Mouse (Mus musculus) cerebellum, postnatal 14 days (tissue): ENCODE data around the gene Ptpre.

Source experiments
- DNase-seq, 2 experiments: peaks; one replicate each; pipeline ENCODE4 v3.0.0; 2021; ENCODE audit warnings: mixed read lengths in 2 of 2

Gene Ptpre

DNA sequence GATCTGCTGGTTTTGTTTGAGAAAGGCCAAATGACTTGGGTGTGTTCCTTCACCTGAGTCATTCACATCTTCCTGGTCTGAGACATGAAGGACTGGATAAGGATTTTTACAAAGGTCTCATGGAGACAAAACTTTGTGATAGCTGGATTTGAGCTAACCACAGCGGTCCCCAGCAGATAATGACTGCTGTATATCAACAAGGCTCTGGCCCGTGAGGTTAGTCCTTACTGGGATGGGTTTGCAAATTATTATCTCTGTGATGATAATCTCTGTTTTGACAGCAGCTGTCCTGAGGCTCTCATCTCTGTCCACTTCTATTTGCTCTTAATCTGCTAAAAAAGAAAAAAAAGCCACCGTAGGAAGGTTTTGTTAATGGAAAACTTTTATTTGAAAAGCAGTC, 71.7 kb downstream of the Ptpre start:
- DNase-seq, result no peak

DNA sequence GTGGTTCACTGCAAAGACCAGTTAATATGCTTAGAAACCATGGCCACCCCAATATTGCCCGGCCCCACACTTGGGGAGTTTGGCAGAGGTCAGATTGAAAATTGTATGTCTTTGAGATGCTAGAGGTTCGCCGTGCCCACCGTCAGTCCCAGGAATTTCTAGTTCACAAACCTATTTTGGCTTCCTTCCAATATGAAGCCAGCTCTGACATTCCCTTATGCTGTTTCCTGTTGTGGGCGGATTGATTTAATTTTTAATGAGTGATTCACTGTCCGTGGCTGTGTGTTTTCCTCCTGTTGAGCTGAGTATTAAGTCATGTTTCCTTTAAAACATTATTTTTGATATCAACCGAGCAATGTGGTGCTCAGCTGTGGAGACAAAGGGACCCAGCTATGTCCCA, 72.4 kb downstream of the Ptpre start:
- DNase-seq, result no peak

DNA sequence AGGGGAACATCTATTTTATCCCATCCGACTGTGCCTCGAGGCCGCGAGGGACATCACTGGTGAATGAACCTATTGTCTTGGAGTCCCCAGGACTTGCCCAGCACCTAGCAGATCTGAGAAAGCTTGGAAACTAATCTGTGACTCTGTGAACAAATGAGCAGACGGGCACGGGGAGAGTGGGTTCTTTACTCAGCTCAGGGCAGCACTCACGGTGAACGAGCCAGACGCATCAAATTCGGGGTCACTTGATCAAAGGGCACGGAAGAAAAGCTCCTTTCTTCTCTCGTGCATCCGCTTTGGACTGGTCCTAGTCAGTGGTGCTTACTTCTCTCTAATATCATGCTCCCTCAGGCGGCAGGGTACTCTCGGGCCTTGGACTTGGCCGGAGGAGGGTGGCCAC, 75.0 kb downstream of the Ptpre start:
- no peak for DNase-seq

DNA sequence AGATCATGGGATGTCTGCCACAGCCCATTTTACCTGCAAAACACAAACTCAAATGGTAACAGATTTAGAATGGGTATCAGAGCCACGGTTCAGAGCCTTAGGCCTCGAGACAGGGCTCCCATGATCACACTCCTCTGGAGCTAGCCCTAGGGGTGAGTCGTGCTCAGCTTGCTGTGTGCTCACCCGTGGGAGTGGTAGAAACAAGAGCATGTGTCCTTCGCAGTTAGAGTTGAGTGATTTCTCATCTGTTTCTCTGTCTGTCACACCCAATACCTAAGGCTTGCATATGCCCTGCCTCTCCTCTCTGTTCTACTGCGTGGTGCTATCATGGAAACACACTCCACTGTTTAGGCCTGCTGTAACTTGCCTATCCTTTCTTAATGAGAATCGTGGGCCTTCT, 75.5 kb downstream of the Ptpre start:
- no peak for DNase-seq

DNA sequence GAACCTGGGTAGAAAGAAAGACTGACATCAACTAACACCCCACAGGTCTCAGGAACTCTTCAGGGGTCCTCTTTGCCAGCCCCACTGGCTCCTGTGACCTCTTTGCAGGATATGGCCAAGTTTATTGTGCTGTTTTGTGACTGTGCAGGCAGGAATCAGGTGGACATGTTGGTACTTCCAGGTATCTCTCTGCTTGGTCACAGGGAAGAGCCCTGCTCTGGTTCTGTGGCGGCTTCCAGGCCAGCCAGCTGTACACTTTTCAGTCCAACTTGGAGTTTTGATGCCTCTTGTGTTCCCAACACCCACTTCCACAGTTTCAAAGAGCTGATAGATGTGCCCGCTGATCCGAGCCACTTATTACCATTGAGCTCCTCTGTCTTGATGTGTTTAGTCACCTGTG, 76.1 kb downstream of the Ptpre start:
- DNase-seq, result no peak

DNA sequence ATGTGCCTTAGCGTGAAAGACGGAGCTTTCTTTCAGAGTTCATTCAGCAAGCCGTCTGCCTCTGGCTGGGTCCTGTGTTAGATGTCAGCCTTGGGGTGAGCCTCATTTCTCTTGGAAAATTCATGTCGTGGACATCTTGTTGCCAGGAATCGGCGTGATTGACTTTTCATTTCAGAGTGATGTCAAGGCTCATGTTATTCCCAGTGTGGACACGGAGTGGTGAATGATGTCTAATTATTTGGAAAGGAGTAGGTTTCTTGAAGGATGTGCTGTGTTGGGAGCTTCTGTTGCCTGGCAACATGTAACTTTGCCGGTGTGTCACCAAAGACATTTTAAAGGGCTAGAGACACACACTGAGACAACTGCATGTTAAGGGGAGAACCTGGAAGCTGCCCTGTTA, 77.6 kb downstream of the Ptpre start:
- DNase-seq, result no peak

DNA sequence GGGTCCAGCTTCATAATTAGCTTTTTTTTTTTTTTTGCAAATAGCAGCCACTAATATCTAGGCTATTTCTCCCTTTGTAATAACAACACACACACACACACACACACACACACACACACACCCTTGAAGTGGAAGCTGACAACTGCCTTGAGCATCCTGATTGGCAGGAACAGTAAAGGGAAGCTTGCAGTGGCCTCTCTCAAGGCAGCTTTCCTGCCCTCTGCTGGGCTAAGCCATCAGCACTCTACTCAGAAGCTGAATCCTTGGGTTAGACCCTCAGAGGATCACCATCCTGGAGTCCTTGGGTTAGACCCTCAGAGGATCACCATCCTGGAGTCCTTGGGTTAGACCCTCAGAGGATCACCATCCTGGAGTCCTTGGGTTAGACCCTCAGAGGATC, 79.2 kb downstream of the Ptpre start:
- DNase-seq, result peak in 1 of 2 experiments; percentile 50

DNA sequence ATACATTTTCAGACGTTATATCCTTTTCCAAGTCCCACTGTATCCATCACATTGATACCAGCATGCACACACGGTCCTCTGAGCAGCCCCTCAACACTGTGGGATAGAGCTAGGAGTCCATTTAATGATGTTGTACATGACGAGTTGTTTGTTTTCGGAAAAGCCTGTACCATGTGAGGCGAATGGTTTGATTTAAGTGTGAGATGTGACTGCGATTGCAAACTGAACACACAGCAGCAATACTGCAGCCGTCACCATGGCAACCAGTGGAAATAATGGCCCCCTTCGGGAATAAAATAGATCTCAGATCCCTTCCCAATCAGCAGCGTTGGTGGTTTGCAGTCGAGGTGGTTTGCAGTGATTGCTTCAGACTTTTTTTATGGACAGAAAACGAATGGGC, 80.5 kb downstream of the Ptpre start:
- DNase-seq, result no peak

DNA sequence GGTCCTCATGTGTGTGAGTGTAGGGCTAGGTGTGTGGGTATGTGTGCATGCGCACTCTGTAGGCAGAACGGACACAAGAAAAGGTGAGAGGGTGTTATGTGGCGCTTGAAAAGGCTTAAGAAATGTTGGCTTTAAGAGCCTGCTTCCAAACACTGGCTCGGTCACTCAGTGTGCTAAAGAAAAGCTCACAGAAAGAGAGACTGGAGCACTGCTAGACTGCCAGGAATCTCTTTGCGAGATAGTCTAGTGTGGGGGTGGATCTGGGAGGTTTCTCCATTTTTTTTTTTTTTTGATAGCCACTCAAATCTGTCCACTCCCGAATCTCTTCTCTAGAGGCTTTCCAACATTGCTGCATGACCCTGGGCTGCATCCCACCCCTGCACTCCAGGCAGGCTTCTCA, 84.4 kb downstream of the Ptpre start:
- DNase-seq, result no peak

DNA sequence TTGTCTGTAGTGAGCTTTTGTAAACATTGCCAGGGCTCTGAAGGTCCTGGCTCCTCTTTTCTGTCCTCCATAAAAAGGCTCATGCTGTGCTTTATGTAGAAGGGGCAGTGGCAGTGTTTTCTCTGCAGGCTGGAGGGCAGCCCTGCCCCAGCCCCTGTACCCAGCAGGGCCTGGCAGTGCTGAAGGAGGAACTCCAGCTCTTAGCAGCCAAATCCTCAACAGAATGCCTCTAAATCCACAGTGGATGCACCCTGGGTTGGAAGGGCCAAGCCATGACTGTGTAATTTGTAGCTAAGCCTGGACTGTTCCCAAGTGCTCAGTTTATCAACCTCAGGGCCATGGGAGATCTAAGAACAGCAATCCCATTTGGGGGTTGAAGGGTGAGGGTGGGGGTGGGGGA, 85.0 kb downstream of the Ptpre start:
- DNase-seq, result peak; percentile 56 to 75

DNA sequence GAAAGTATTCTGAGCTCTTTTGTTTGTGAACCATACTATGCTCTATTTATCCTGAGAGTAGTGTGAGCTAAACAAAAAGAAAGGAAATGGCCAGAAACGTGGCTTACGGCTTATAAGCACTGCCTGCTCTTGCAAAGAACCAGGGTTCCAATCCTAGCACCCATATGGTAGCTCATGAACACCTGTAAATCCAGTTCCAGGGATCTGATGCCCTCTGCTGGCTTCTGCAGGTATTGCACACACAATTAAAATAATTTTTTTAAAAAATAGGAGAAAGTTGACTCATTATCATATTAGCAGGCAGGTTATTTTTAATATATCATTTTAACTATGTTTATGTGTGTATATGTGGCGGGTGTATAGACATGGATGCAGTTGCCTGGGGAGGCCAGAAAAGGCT, 87.6 kb downstream of the Ptpre start:
- DNase-seq, result peak in 1 of 2 experiments; percentile 36

DNA sequence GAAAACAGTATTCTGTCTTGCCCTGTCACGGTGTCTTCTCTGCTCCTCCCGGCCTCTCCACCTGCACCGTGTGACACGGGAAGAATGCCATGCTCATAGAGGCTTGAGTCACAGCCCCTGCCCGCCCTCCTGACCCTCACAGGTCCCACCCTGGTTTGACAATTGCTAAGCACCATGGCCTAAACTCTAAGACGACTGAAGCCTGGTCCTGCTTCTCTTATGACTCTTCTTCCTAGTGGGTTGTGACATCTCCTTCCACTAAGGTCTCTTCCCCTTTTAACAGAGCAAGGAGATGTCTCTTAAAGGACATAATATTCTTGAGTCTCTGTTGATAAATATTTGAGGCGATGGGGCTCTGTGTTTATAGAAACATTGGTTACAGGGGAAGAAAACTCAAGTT, 91.1 kb downstream of the Ptpre start:
- DNase-seq, result no peak

DNA sequence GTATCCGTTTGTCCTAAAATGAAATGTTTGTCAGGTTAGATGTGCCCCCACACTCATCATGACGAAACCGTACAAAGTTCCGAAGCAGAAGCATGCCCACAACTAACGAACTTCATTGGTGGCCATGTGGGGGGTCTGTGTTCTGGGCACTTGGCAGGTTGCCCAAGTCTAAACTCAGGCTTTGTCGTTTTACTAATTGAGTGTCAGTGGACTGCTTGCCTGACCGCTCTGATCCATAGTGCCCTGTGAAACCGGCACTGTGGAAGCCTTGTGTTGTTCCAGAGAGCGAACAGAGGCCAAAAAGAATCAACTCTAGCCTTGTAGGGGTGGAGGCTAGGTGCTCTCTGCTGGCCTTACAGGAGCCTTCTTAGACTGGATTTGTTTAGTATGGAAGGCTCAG, 91.7 kb downstream of the Ptpre start:
- DNase-seq, result no peak

DNA sequence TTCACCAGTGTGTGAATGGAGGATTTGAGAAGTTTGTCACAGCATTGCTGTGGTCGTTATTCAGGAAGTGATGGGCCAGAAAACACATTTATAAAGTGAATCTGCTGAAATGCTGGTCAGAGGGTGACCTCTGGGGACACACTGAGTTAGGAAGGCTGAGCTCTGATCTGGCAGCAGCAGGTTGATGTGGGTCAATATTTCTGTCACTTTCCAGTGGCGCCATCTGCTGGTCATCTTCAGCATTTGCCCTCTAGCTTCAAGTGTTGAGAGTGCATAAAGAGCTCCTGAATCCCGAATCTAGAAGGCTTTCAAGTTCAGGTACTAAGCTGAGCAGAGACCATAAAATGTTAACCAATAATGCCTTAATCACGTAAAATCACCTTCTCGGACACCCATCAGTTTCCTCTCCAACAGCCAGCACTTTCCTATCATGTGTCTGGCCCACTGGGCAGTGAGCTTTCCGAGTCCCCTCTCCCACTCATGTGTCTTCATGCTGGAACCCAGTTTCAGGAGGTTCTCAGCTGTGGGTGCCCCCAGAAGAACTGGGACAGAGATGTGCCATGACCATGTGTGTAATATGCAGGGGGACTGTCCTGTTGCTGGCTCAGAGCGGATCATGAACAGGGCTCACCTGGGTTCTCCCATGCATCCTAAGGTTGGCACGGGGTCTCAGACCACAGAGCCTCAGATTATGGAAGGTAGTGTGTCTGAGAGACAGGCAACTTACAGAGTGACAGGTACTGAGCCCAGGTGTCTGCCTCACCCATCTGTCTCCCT, 94.7 kb downstream of the Ptpre start:
- DNase-seq, result peak; percentile 87 to 89

DNA sequence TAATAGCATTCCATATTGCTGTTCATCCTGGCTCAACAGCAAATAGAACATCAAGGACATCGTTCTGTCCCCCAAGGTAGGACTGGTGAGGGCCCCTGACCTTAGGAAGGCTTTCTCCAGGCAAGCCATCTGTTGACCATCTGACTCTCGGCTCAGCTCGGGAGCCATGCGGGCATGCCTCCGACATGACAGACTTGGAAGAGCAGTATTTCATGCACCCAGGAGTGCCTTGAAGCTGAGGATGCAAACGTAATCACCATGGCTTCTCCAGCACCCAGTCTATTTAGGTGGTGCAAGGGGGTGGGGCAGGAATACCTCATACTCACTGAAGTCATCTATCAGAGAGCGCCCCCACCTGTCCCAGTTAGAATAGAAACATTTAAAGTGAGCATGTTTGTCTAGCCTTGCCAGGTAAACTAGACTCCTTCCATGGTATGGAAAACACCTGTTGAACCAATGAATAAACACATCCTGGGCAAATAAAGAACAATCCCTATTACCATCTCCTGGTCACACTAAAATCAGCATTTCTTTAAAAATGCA, 95.5 kb downstream of the Ptpre start:
- DNase-seq, result peak; percentile 43 to 50

DNA sequence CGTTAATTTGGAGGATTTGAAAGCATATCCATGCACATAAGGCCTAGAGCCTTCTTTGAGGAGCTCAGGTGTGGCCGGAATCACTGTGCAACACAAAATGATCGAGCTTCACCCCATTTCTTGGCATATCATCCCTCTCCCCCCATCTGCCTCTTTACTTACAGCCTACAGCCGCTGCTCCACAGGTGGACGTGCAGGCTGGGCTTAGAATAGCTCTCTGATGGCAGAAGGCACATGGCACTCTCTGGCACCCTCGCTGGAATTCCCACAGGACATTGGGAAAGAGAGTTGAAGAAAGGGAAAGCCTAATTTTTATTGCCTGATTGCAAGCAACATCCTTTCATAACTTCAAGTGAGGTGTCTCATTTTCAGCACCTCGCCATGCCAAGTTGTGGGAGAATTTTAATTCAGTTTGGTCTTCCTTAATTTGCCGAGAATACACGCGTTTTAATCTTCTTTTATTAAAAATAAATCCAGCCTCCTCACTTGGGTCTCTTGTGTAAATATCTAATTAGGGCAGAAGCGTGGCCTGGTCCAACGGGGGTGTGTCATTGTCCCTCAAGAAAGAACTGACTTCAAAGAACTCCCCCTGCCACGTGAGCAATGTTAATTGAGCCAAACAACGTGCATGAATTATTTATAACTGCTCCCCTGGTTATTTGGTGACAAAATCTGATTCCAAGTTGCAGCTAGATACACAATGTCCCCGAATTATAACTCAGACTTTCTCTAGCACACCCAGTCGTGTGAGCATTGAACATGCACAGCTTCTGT, 97.8 kb downstream of the Ptpre start:
- peak; percentile 76 to 79 for DNase-seq

DNA sequence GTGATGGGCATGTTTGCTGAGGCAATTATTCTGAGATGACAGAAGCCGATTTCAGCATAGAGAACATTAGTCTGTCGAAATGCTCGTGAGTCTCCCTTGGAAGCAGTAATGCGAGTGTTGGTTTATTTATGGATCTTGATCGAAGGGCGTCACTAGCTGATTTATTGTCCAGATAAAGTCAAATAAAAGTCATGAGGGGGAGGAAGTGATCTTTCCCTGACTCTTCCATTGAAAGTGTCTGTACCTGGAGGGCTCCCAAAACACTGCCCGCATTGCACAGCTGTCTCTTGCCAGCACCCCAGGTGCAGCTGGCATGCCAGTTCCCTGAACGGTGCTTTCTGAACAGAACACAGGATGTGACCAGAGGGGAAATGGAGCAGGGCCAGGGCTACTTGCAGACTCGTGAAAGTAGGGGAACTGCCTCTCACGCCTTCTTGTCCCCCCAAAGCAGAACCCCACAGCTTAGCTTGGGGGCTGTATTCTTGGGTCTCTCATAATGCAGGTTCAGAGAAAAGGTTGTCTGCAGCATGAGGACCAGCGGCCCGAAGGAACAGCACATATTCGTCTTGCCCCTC, 100.2 kb downstream of the Ptpre start:
- peak in 1 of 2 experiments; percentile 53 for DNase-seq

DNA sequence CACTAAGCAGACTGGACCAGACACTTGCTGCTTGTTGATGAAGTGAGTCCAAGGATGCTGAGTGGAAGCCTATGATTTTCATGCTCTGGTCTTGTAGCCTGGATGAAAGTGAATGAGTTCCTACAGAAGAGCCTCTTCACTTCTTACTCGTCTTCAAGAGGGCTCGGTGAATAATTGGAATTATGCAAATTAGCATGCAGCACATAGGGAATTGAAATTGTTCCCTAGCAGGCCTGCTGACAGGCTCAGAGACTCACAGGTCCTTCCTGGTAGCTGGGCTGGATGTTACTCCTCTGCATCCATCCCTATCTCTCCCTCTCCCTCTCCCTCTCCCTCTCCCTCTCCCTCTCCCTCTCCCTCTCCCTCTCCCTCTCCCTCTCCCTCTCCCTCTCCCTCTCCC, 102.1 kb downstream of the Ptpre start:
- DNase-seq, result no peak

DNA sequence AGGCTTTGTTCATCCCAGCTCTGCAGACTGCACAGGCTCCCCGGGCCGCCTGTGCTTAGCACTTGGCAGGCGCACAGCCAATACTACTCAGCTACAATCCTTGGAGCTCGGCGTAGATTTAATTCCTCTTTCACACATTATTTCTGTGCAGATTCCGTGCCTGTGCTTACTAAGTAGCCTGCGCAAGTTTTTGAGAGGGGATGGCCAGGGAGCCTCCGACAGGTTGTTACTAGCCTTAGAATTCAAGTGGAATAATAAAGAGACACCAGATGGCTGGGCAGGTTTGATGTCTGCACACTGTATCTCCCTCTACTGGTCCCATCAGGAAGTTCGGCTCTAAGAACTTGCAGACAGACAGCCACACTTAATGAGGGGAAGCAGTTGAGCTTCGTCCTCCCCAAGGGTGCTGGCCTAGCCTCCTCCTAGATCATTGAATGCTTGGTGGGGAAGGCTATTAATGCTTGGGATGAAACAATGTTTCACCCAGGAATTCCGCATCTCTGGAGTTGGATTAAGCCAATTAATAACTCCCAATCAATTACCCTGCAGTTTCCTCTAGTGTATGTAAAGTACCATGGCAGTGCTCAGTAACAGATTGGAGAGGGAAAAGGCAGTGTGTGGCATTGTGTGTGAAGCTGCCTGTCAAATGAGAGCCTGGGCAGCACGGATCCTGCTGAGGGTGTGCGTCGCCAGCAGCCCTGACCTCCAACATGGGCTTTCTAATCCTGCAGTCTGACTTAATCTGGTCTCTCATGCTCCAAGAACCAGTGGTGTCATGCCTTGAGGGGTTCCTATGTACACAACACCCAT, 104.6 kb downstream of the Ptpre start:
- peak; percentile 79 to 83 for DNase-seq

DNA sequence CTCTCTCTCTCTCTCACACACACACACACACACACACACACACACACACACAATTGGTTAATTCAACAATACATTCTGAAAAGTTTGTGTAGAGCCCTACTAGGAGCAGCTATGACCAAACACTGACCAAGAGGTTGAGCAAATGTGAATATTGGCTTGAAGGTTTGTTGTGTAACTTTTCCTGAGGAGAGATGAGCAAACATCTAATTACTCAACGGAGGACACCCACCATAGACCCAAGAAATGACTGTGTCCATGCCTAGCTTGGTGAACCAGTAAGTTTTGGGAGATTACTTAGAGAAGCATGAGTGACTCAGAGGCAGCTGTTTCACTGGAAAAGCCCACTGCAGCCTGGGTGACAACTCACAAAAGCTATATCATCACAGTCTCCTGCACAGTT, 107.2 kb downstream of the Ptpre start:
- no peak for DNase-seq

DNA sequence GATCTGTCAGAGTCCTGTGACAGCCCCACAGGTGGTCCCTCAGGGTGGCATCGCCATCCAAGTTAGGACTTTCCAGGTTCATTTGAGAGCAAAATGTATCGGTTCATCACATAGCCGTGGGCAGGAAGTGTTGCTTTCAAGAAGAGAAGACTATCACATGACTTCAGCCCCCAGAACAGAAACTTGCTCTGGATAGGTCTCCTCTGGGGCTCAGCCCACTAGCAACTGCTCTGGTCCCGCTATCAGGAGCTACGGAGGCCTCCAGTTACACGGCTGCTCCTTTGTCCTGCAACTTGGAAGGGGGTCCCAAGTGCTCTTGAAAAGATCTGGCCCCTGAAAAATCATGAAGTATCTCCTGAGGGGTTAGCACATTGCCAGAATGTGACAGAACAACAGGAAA, 109.7 kb downstream of the Ptpre start:
- no peak for DNase-seq

DNA sequence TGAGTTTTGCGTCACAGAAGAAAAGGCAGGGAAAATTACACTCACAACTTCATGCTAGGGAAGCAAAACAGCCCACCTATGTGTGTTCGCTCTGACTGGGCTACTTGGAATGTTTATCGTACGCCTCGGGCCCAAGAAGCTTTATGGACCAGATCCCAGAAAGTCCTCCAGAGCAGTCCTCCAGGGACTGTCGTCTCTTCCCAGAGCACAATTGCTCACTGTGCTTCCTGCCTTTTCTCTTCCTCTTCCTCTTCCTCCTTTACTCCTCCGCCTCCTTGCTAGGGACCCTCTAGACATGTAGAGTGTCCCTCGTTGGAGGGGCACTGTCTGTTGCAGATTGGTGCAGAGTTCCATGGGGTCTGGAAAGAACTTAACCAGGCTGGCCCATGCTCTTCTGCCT, 111.5 kb downstream of the Ptpre start:
- DNase-seq, result no peak

DNA sequence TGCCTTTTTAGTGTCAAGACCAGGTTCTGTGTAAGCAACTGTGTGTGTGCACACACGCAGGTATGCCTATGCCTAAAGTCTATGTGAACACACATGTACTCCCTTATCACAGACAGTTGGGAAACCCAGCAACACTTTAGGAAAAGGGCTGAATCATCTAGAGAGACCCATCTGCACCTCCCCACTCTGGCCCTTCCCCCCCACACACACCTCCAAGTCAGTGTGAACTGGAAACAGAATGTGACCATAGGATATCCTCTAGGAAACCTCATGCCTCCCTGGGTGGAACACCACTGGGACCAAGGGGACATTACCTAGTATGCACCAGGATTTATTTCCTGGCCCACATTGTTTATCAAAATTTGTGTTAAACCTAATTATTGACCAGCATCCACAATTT, 112.0 kb downstream of the Ptpre start:
- DNase-seq, result no peak
